Mouse (Mus musculus) CH12.LX (cell line): ENCODE results near the gene Slc27a4. TPM values are rescaled to one million over a fixed set of nuclear protein-coding genes. Genes with fewer than 3 reads are reported as not detected.

Experiments used
- DNase-seq: peaks from one replicate; pipeline ENCODE4 v3.0.0-alpha.2; 2013; ENCODE audit errors: extremely low read depth
- H3K27ac ChIP-seq: 2 replicates; pipeline ENCODE4 v1.5.1; 2012; ENCODE audit warnings: low read depth, mild to moderate bottlenecking, control low read depth, moderate library complexity; ENCODE audit not compliant: insufficient read depth
- H3K27me3 ChIP-seq: replicated peaks from 2 replicates; pipeline ENCODE3; 2012; ENCODE audit warnings: inconsistent platforms
- H3K36me3 ChIP-seq, 2 experiments: replicated peaks in 1 of 2; 2 replicates each; pipeline versions ENCODE3 to v1.6.1; 2012; ENCODE audit warnings: inconsistent platforms in 1 of 2, low read length in 1 of 2, mild to moderate bottlenecking in 1 of 2, mixed read lengths in 1 of 2, moderate library complexity in 1 of 2; ENCODE audit not compliant: control insufficient read depth in 1 of 2, insufficient read depth in 1 of 2
- H3K4me1 ChIP-seq, 2 experiments: 2 replicates each; pipeline ENCODE4 v1.6.1; 2012; ENCODE audit warnings: inconsistent platforms in 1 of 2, moderate library complexity in 1 of 2; ENCODE audit not compliant: insufficient read depth in 2 of 2, control insufficient read depth in 1 of 2
- H3K4me2 ChIP-seq: 2 replicates; pipeline ENCODE4 v1.6.1; 2012; ENCODE audit warnings: low read depth, mild to moderate bottlenecking, control low read depth; ENCODE audit not compliant: poor library complexity, insufficient read depth, severe bottlenecking
- H3K4me3 ChIP-seq, 3 experiments: fragments of 150-350 bp in 1 of 3; sonication (generic) in 1 of 3; replicated peaks in 1 of 3; 2 replicates each; pipeline versions ENCODE3 to v1.5.1; 2011 to 2012; ENCODE audit warnings: low read depth in 2 of 3, low read length in 2 of 3, mild to moderate bottlenecking in 2 of 3, moderate library complexity in 2 of 3, control low read depth in 1 of 3, improper control_type of control experiment in 1 of 3, inconsistent platforms in 1 of 3, mixed read lengths in 1 of 3; ENCODE audit not compliant: poor library complexity in 1 of 3
- H3K79me2 ChIP-seq: replicated peaks from 2 replicates; pipeline ENCODE4 v1.6.1; 2012; ENCODE audit warnings: mild to moderate bottlenecking, moderate library complexity; ENCODE audit not compliant: control insufficient read depth, poor library complexity, insufficient read depth, severe bottlenecking; ENCODE audit errors: extremely low read depth
- H3K9ac ChIP-seq: 2 replicates; pipeline ENCODE4 v1.6.1; 2012; ENCODE audit warnings: low read depth, mild to moderate bottlenecking, control low read depth, moderate library complexity; ENCODE audit not compliant: insufficient read depth
- H3K9me3 ChIP-seq: replicated peaks from 2 replicates; pipeline ENCODE3; 2012; ENCODE audit warnings: low read length, inconsistent platforms, mixed read lengths
- CHD1 ChIP-seq: IDR thresholded peaks from 2 replicates; pipeline ENCODE4 v1.6.1; 2012; ENCODE audit warnings: low read depth, low read length, improper control_type of control experiment, inconsistent platforms
- CTCF ChIP-seq, 2 experiments: IDR thresholded peaks in 1 of 2; conservative IDR thresholded peaks in 1 of 2; 2 replicates each; pipeline ENCODE4 v1.5.1; 2011 to 2012; ENCODE audit warnings: low read depth in 2 of 2, low read length in 2 of 2, improper control_type of control experiment in 1 of 2, inconsistent platforms in 1 of 2, mild to moderate bottlenecking in 1 of 2, moderate library complexity in 1 of 2
- E2F4 ChIP-seq: IDR thresholded peaks from 2 replicates; pipeline ENCODE4 v1.6.1; 2011; ENCODE audit warnings: low read depth, low read length, improper control_type of control experiment; ENCODE audit not compliant: insufficient replicate concordance
- ELF1 ChIP-seq: IDR thresholded peaks from 2 replicates; pipeline ENCODE4 v1.6.1; 2014; ENCODE audit warnings: low read depth, mild to moderate bottlenecking, inconsistent platforms, low read length, improper control_type of control experiment
- ETS1 ChIP-seq: conservative IDR thresholded peaks from 2 replicates; pipeline ENCODE4 v1.6.1; 2012; ENCODE audit warnings: low read depth, mild to moderate bottlenecking, inconsistent platforms, low read length, improper control_type of control experiment, moderate library complexity
- GABPA ChIP-seq: IDR thresholded peaks from 2 replicates; pipeline ENCODE4 v1.6.1; 2012; ENCODE audit warnings: low read depth, low read length, improper control_type of control experiment, inconsistent platforms; ENCODE audit not compliant: insufficient replicate concordance
- HCFC1 ChIP-seq: IDR thresholded peaks from 2 replicates; pipeline ENCODE4 v1.6.1; 2012; ENCODE audit warnings: low read depth, mild to moderate bottlenecking, inconsistent platforms, low read length, improper control_type of control experiment
- IRF4 ChIP-seq: IDR thresholded peaks from 2 replicates; pipeline ENCODE4 v1.6.1; 2014; ENCODE audit warnings: low read depth, mild to moderate bottlenecking, inconsistent platforms, low read length, improper control_type of control experiment
- JUN ChIP-seq: IDR thresholded peaks from 2 replicates; pipeline ENCODE4 v1.6.1; 2011; ENCODE audit warnings: low read depth, mild to moderate bottlenecking, low read length, improper control_type of control experiment, moderate library complexity; ENCODE audit not compliant: insufficient read depth
- JUND ChIP-seq: conservative IDR thresholded peaks from 2 replicates; pipeline ENCODE4 v1.6.1; 2011; ENCODE audit warnings: low read depth, low read length, improper control_type of control experiment
- KAT2A ChIP-seq: IDR thresholded peaks from 2 replicates; pipeline ENCODE4 v1.6.1; 2012; ENCODE audit warnings: low read length, improper control_type of control experiment, inconsistent platforms; ENCODE audit not compliant: insufficient replicate concordance
- MAFK ChIP-seq: IDR thresholded peaks from 2 replicates; pipeline ENCODE4 v1.6.1; 2011; ENCODE audit warnings: low read length, improper control_type of control experiment; ENCODE audit not compliant: insufficient replicate concordance
- MAZ ChIP-seq: IDR thresholded peaks from 2 replicates; pipeline ENCODE4 v1.6.1; 2012; ENCODE audit warnings: low read depth, mild to moderate bottlenecking, inconsistent platforms, low read length, improper control_type of control experiment, moderate library complexity
- MEF2A ChIP-seq: IDR thresholded peaks from 2 replicates; pipeline ENCODE4 v1.6.1; 2014; ENCODE audit warnings: low read depth, mild to moderate bottlenecking, inconsistent platforms, low read length, improper control_type of control experiment, borderline replicate concordance
- MYC ChIP-seq: IDR thresholded peaks from 2 replicates; pipeline ENCODE4 v1.6.1; 2011; ENCODE audit warnings: low read depth, mild to moderate bottlenecking, improper control_type of control experiment, low read length
- NRF1 ChIP-seq: IDR thresholded peaks from 2 replicates; pipeline ENCODE4 v1.6.1; 2014; ENCODE audit warnings: low read depth, mild to moderate bottlenecking, inconsistent platforms, low read length, improper control_type of control experiment, moderate library complexity
- PAX5 ChIP-seq: IDR thresholded peaks from 2 replicates; pipeline ENCODE4 v1.6.1; 2012; ENCODE audit warnings: low read length, inconsistent platforms, mixed read lengths
- POLR2AphosphoS2 ChIP-seq: IDR thresholded peaks from 2 replicates; pipeline ENCODE4 v1.6.1; 2011; ENCODE audit warnings: low read depth, low read length, improper control_type of control experiment
- RAD21 ChIP-seq: IDR thresholded peaks from 2 replicates; pipeline ENCODE4 v1.6.1; 2011; ENCODE audit warnings: low read depth, mild to moderate bottlenecking, low read length, improper control_type of control experiment, moderate library complexity
- RCOR1 ChIP-seq: conservative IDR thresholded peaks from 2 replicates; pipeline ENCODE4 v1.6.1; 2012; ENCODE audit warnings: low read depth, mild to moderate bottlenecking, inconsistent platforms, low read length, improper control_type of control experiment
- SIN3A ChIP-seq: IDR thresholded peaks from 2 replicates; pipeline ENCODE4 v1.6.1; 2012; ENCODE audit warnings: low read length, improper control_type of control experiment, inconsistent platforms
- TBP ChIP-seq: conservative IDR thresholded peaks from 2 replicates; pipeline ENCODE4 v1.6.1; 2011; ENCODE audit warnings: low read depth, low read length, improper control_type of control experiment
- UBTF ChIP-seq: IDR thresholded peaks from 2 replicates; pipeline ENCODE4 v1.6.1; 2012; ENCODE audit warnings: low read depth, mild to moderate bottlenecking, inconsistent platforms, low read length, improper control_type of control experiment, moderate library complexity
- USF2 ChIP-seq: conservative IDR thresholded peaks from 2 replicates; pipeline ENCODE4 v1.6.1; 2011; ENCODE audit warnings: low read depth, low read length, improper control_type of control experiment
- ZKSCAN1 ChIP-seq: IDR thresholded peaks from 2 replicates; pipeline ENCODE4 v1.6.1; 2012; ENCODE audit warnings: low read depth, inconsistent platforms, low read length, improper control_type of control experiment, borderline replicate concordance
- ZNF384 ChIP-seq: IDR thresholded peaks from 2 replicates; pipeline ENCODE4 v1.6.1; 2012; ENCODE audit warnings: low read depth, low read length, improper control_type of control experiment, inconsistent platforms
- dilution Hi-C: fragments of 300-500 bp; cut with MboI; formaldehyde crosslinking; loops from 2 replicates; pipeline ENCODE4 v1.14.3; 2020; ENCODE audit warnings: low sequenced_read_pairs; ENCODE audit not compliant: extremely low pct_unique_long_range_greater_than_20kb, extremely low pct_ligation_motif_present
- in situ Hi-C: fragments of 300-500 bp; cut with MboI; formaldehyde crosslinking; loops from 3 replicates; pipeline ENCODE4 v1.14.3; 2019; ENCODE audit warnings: low sequenced_read_pairs, low pct_ligation_motif_present, low pct_unique_long_range_greater_than_20kb, mixed read lengths
- polyA plus RNA-seq: library from polyadenylated mRNA; unstranded; fragments of >175 nt; gene quantifications from 2 replicates; pipeline ENCODE4 v1.2.1, GENCODE M21; 2012; ENCODE audit warnings: low read depth; ENCODE audit not compliant: insufficient read length
- total RNA-seq, 2 experiments: library from RNA; depleted of rRNA; stranded (reverse); fragments of 300-350 nt in 1 of 2; fragments of >200 nt in 1 of 2; gene quantifications; 2 replicates each; pipeline ENCODE4 v1.2.3; 2012 to 2014

Slc27a4 gene
- total and polyA plus RNA-seq, 3 experiments: 4.7 to 11.3 (median 4.8) TPM

GRCm38 (mm10) chr2:29819363-29819762 is 16.9 kb downstream of the Slc27a4 start:
- Histone ChIP-seq H3K36me3 (peaks cover 4 to 14% of the 10 kb centered on the region in 2 experiments), H3K9me3 (no peaks in the 10 kb centered on the region), H3K4me3 (no peak overlapping the region), H3K27ac (no peak overlapping the region), H3K4me1 (no peaks in the 10 kb centered on the region), H3K9ac (no peak overlapping the region), H3K27me3 (no peaks in the 10 kb centered on the region), H3K79me2 (no peaks in the 10 kb centered on the region), H3K4me2 (no peak overlapping the region)
- in situ Hi-C loops: loop anchor here (5.0 kb wide), 1 partner anchor 38 kb away; no protein-coding TSS in a partner anchor
- dilution Hi-C loops: no loop called here
- TF ChIP-seq CTCF (conservative IDR thresholded peaks at IDR 0.05 in 1 of 2, IDR thresholded peaks at IDR 0.05 in 1 of 2; ENCODE audit: low read depth in 2 of 2, low read length in 2 of 2): no peak
- TF ChIP-seq CHD1: no peak
- TF ChIP-seq MEF2A: no peak
- no peak for TF ChIP-seq HCFC1
- no peak for TF ChIP-seq ELF1
- no peak for TF ChIP-seq E2F4
- TF ChIP-seq RCOR1: no peak
- TF ChIP-seq KAT2A: no peak
- TF ChIP-seq POLR2AphosphoS2: no peak
- no peak for TF ChIP-seq PAX5
- TF ChIP-seq UBTF: no peak
- no peak for TF ChIP-seq JUND
- TF ChIP-seq MAFK: no peak
- TF ChIP-seq ZNF384: no peak
- no peak for TF ChIP-seq TBP
- TF ChIP-seq IRF4: no peak
- no peak for TF ChIP-seq USF2
- TF ChIP-seq MAZ: no peak
- no peak for DNase-seq

- no peaks in the 10 kb centered on the region for H3K79me2 ChIP-seq
- in situ Hi-C loops: no loop called here
- dilution Hi-C loops: no loop called here
- H3K27ac ChIP-seq: no peak within 1 kb of the TSS
- no peaks in the 10 kb centered on the region for H3K4me1 ChIP-seq
- no peak within 1 kb of the TSS for H3K9ac ChIP-seq
- no peaks in the 10 kb centered on the region for H3K9me3 ChIP-seq
- no peaks in the 10 kb centered on the region for H3K27me3 ChIP-seq
- H3K36me3 ChIP-seq: peaks cover 4 to 10% of the 10 kb centered on the region in 2 experiments
- no peak within 1 kb of the TSS for H3K4me3 ChIP-seq
- TF ChIP-seq ZKSCAN1: no peak
- TF ChIP-seq JUN: no peak
- TF ChIP-seq JUND: no peak
- TF ChIP-seq ETS1: no peak
- TF ChIP-seq SIN3A: no peak
- TF ChIP-seq ZNF384: no peak
- no peak for TF ChIP-seq HCFC1
- TF ChIP-seq NRF1: no peak
- no peak for TF ChIP-seq MYC
- TF ChIP-seq GABPA: no peak
- no peak for TF ChIP-seq POLR2AphosphoS2
- TF ChIP-seq RAD21: no peak
- no peak for DNase-seq
- peak within 1 kb of the TSS; percentile 46 for H3K4me2 ChIP-seq
Observed at GRCm38 (mm10) chr2:29820025-29820817, 17.8 kb downstream of the Slc27a4 start, which contains the start of gene Urm1. Gene Urm1, plus strand, starts transcription at chr2:29820075.
